Mouse (Mus musculus): ENCODE measurements at regions not wholly inside any gene's neighbourhood (a gene's known extent, or its start where the extent isn't known, plus 50 kb on each side); places are given as distances from the start of the nearest gene placed in this dataset.

DNA sequence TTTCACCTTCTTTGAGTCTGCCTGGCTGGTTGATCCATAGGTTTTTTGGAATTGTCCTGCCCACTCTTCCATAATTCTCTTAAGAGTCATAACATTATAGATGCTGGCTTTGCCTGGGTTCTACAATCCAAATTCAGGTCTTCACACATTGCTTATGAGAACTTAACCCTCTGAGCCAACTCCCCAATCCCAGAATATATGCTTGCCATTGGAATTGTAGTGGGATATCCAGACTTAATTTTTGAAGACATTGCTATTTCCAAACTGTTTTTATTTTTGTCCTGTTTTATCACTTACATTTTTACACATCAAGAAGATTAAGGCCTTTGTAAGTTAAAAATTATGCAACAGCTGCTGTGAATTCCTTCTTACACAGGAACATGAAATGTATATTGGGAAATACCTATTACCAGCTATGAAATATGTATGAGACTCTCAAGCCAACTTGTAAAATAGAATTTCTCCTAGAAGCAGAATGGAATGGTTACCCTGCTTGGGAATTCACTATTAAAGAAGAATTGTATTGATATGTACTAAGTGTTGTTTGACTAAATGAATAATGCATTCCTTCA, 430.8 kb upstream of the Cntn6 start:
- no peak for TF ChIP-seq POLR2A (IDR thresholded peaks at IDR 0.05; ENCODE audit: borderline replicate concordance, extremely low read depth, insufficient read depth, insufficient read length, poor library complexity, severe bottlenecking)
- no peak for TF ChIP-seq CTCF (IDR thresholded peaks at IDR 0.05; ENCODE audit: borderline replicate concordance, extremely low read depth, insufficient read depth, insufficient read length)

Measured in brain, embryonic 14.5 days (tissue).